Mouse (Mus musculus) adrenal gland, adult 2 months (tissue): ENCODE data around the gene Grsf1. TPM values are rescaled to one million over a fixed set of nuclear protein-coding genes. Genes with fewer than 3 reads are reported as not detected.

Experiments used
- DNase-seq: peaks from one replicate; pipeline ENCODE4 v3.0.0; 2021
- polyA plus RNA-seq: library from polyadenylated mRNA; depleted of rRNA; stranded (reverse); fragments of >200 nt; gene quantifications from 2 replicates; pipeline ENCODE4 v1.2.3, GENCODE M21; 2012
- total RNA-seq, 2 experiments: library from RNA; stranded (reverse); gene quantifications; 2 replicates each; pipeline ENCODE4 v1.2.3; 2021

Grsf1 gene
- total and polyA plus RNA-seq, 3 experiments: 118 to 142 (median 123) TPM

DNA sequence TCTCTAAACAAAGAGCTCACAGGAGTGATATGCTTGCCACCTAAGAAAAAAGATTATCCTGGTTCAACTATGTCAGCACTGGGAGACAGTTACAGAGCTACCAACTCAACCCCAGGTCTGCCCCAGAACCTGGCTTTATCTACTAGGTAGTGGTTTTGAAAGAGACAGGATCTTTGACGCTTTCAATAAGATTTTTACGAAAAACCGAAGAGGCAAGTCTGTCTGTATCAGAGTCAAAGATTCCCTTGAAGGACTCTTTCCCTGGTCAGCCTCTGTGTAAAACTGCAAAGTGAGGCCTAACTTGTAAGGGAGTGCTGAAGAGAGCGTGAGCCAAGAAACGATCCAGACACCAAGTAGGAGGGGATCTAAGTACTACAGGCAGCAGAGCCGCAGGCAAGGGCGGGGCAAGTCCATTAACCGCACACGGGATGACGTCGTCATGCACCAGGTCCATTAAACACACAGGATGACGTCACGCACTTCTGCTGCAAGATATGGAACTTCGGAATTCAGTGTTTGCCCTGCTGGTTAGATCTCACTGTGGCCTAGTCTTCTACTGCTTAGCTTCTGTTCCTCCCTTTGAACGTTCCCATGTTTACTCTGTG is 12.7 kb upstream of the Grsf1 start:
- DNase-seq: no peak

DNA sequence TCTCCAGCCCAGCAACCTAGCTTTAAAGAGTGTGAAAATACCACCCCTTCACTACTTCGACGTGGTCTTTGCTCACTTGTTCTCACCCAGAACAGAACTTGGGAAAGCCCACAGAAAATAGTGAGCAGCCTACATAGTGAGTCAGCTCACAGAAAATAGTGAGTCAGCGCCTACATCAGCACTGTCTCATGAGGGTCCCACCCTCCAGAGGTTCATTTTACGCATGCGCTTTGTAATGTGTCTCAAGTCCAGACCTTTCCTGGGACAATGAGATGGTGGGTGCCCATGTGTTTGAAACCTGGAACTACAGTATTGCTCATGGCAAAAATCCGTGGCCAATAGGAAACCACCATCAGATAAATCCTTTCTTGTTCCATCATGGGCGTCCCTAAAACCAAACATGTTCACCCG is 12.0 kb upstream of the Grsf1 start:
- no peak for DNase-seq

DNA sequence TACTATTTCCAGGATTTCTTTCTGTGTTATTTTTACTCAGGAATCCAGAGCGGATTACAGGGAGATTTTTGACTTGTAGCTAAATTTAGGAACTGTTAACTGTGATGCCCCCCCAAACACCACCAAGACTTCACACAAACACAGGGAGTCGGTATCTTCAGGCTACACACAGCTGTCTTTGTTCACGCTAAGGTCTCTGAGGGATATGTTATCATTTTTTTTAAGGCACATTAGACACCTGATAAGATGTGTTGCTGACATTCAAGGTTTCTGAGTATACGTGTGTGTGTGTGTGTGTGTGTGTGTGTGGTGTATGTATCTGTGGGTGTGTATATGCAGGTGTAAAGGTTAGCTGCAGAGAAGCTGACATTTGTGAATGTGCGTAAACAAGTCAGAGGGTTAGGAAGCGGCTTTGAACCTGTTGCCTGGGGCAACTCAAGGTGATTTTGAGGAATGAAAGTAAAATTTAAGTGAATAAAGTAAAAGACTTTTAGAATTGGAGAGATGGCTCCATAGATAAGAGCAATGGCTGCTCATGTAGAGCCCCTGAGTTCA is 9.9 kb upstream of the Grsf1 start:
- DNase-seq: no peak

DNA sequence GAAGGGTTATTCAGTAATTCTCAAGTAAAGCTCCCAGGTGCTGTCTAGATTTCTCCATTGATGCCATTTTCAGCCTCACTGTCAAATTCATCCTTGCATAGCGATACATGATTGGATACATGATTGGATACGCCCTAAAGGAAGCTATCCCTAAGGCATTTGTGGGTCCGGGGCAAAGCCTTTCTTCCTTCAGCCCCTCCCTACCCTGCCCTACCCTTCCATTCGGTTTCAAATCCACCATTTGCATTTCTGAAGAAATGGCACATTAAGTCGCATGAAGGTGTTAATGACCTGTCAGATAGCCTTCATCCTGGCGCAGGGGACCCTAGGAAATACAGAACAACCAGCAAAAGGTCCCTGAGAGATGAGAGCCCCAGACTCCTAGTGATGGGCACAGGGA is 9.3 kb upstream of the Grsf1 start:
- DNase-seq: no peak

DNA sequence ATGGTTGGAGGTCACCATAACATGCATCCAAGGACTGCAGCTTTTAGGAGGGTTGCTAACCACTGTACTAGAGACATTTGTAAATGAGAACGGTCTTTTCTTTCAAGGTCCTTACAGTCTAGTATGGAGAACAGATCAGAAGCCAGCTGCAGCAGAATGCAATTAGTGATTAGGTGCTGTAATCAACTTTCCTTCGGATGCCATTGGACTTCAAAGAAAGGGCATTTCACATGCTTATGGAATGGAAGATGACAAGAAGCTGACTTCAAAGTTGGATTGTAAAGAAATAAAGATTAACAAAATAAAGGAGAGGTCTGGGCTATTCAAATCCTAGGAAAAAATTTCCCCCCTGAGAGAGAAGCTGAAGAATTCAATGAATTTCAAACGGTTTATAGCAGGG is 8.3 kb upstream of the Grsf1 start:
- DNase-seq: no peak

DNA sequence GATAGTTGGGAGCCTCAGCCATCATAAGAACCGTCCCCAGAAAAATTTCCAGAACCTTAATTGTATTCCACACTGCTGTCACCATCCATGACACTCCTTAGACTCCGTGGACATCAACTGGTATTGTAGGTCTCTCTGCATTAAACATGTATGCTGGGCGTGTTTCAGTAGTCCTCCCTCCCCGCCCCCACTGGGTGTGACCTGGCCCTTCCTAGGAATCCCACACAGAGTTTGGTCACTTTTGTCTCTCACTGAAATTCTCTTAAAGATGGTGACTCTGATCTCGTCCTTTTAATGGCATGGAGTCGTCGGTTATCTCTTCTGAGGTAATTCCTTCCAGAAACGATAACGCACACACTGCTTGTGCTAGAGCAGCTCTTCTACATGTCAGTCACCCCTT is 7.7 kb upstream of the Grsf1 start:
- no peak for DNase-seq

DNA sequence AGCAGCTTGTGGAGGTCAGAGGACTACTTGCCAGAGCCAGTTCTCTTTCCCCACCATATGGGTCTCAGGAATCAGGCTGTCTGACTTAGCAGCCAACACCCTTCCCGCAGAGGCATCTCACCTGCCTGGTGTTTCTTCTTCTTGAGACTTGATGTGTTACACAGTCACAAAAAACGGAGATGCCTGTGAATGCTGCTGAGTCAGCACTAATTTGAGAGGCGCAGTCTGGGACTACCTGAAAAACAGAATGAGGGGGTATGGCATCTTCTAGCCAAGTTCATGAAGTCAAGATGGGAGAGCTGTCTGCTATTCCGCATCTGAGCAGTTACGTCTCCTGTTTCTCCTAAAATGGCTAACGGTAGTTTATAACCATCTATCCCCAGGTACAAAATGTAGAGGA is 4.6 kb upstream of the Grsf1 start:
- no peak for DNase-seq

DNA sequence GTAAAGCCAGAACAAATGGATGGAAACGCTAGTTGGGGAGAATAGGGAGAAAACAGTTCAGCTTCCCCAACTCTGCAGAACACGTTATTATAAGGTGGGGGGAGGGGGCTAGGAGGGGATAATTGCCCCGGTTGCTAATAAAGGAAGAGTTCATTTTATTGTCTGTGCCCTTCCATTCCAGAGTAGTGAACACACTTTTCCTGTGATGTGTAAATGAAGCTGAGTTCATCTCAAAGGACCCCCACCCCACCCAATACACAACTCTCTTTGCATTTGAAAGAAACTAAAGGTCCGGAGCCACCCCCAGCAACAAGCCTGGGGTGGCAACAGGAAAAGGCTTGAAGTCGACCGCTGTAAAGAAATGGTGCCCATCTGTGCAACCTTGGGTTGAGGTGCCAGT is 3.4 kb upstream of the Grsf1 start:
- DNase-seq: no peak

DNA sequence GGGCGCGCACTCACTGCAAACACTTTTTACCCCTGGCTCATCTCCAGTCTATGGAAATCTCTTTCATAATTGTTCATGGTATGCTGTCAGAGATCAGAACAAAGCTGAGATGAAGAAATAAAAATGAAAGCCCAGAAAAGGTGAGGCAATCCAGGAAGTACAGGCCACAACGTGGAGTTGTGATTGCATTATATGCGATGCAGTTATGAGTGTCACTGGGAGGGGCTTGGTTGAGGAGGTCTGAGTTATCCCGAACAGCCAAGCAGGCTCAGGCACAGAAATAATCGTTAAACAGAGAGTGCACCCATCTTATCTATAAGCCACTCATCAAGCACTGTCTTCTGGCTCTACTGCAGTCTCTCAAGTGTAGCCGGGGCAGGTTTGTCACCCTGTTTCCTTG is 3.0 kb upstream of the Grsf1 start:
- DNase-seq: no peak

DNA sequence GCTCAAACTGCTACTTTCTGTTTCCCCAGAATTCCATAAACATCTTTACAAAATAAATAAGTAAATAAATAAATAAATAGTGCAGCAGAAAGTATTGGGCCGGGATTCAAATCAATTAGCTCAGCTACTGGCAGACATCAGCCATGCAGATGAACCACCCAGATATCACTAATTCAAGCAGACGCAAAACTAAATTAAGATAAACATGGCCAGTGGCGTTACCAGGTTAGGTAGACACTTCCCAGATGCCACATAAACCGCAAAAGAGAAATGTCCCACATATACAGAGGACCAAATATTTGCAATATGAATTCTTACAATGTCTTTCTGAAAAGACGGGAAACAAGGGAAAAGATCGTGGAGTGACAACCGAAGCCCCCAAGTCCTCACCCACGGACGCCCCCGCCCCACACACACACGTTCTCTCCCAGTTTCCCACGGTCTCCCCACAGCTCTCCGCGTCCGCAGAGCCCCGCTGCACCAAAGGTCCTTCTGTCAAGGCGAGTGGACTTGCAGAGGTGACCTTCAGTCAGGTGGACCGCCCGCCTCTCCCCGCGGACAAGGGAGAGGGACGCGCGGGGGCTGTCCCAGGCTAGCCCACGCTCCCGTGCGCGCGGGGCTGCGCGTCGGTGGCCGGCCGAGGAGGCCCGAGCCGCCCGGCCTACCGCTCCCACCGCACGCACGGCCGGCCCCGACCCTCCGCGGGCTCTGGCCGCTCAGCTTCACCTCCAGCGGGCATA is 1.1 kb downstream of the Grsf1 start:
- no peak for DNase-seq

DNA sequence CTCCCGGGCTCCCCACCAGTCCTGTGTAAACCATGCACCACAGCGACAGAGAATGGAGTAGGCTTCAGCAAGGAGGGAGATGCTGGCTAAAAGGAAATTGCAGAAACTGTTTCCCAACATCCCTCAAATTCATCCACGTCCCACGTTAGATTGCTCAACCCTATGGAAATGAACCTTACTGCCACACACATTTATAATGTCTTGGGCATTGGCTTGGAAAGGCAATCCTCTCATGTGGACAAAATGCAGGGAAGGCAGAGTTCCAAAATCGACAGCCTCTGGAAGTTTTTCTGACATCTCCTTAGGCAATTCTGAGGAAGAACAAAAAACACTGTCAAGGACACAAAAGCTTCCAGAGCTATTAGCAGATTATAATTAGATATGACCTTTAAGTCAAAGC is 12.1 kb downstream of the Grsf1 start:
- DNase-seq: peak; percentile 20

DNA sequence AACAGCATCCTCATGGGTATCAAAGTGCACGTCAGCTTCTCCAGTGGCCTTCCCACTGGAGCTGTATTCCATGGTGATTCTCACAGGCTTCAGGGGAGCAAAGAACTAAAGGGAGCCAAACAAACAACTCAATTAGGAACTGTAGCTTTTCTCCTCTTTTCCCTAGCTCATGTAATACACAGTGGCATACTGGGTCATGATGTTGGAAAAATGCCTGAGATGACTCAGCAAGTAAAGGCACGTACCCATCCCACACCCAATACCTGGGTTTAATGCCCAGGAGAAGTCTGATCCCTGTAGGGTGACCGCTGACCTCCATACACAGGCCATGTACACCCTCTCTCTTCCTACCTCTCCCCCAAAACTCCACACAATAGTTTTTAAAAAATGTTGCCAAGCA is 12.8 kb downstream of the Grsf1 start:
- peak; percentile 42 for DNase-seq

DNA sequence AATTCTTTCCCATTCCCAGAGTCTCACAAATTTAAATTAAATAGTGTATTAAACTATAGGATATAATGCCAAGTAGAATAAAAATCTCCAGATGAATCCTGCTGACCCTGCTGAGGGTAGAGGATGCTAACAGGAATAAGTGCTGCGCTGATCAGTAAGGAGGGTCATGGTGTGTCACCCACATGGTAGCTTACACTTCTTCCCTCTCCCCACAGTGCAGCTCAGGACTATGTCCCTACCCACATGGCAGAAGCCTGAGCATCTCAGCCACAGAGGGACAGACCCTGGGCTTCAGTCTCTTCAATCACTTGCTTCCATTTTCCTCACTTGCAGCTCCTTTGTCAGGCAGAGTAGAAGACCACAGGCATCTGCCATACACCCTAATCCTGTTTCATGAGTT is 18.1 kb downstream of the Grsf1 start:
- no peak for DNase-seq

DNA sequence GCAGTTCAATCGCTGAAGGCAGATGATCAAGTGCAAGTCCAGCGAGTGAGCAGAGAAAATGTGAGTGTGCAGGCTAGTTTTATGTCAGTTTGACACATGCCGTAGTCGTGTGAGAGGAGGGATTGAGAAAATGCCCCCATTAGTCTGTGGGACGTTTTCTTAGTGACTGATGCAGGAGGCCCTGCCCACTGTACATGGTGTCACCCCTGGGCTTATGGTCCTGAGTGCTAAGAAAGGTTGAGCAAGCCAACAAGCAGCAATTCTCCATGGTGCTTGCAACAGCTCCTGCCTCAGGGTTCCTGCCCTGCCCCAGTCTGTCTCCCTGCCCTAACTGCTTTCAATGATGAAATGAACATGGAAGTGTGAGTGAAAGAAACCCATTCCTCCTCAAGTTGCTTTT is 23.4 kb downstream of the Grsf1 start:
- DNase-seq: no peak

DNA sequence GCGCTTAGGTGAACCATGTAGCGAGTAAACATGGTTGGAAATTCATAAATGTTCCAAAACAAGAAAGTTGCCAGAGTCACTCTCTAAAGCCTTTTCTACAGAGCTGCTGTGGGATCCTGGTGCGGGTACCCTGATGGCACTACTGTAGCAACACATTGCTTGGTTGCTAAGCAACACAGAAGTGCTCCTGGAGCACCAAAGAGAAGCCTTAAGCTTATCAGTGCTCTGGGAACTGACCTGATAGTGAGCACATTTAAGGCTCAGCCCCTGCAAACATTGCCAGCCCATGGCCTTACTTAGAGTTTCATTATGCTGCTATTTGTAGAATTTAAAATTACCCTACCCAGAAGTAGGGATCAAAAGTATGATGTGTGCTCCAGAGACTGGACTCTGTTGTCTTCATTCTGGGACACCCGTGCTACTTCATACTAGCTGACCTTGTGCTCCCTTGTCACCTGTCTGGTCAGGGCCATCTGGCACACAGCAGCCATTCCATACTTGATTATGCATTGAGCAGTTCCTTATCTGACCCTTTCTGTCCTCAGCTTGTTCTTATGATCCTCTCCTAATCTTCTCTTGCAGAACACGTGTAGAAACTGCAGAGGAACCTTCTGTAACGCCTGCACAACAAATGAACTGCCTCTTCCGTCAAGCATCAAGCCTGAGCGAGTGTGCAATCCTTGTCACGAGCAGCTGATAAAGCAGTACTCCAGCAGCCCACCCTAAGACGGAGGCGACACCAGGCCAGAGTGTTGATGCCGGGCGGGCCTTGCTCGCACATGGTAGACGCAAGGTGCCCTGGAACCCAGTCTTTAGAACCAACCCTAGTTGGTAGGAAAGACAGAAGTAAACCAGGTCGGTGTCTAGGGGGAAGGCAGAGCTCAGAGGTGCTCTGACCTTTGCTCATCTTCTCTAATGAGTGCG is 26.5 kb downstream of the Grsf1 start:
- DNase-seq: no peak

DNA sequence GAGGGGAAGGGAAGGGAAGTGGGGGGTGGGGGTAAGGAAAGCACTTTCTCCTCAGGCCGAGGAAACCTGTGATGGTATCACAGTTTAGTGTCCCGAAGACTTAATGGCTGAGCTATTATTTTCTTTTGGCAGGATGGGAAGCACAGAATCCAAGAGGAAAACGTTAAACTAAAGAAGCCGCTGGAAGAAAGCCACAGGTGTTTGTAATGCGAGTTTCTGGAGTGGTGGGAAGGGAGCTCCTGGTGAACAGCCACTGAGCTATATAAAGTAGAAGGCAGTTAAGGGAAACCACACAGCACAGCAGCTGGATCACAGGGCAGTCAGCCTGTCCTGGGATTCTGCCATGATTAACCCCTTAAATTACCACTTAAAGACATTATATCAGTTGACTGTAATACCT is 30.6 kb downstream of the Grsf1 start:
- no peak for DNase-seq

DNA sequence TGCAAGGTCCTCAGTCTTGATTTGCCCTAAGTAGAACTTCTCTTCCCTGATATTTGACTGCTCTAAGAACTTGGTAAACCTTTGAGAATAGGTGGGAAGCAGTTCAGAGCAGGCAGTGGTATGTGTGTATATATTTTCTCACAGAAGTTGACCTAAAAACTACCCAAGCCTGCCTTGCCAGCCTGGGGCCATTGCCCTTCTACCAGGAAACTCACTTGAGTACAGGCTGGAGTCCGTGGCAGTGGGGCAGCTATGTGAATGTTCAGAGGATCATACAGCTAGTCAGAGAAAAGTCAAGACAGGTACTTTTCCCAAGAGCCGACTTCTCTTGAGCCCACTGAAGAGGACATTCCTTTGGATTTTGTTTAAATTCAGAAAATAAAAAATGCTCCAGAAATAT is 31.1 kb downstream of the Grsf1 start:
- no peak for DNase-seq

DNA sequence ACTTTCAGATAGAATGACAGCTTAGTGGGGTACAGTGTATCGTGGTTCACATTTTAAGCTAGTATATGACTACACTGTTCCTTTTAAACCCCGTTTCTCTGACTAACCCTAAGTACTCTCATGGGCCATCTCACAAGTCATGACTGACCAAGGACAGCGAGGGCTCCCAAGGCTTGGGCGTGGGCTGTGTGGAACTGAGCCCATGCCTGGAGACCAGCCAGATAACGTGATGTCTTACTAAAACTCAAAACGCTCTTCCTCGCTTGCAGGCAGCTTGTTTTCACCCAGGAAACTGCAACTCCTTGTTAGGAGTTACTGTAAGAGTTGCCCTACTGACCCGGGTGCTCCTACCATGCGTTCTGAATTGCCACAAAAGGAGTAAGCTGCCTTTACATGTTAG is 32.5 kb downstream of the Grsf1 start:
- peak; percentile 91 for DNase-seq

DNA sequence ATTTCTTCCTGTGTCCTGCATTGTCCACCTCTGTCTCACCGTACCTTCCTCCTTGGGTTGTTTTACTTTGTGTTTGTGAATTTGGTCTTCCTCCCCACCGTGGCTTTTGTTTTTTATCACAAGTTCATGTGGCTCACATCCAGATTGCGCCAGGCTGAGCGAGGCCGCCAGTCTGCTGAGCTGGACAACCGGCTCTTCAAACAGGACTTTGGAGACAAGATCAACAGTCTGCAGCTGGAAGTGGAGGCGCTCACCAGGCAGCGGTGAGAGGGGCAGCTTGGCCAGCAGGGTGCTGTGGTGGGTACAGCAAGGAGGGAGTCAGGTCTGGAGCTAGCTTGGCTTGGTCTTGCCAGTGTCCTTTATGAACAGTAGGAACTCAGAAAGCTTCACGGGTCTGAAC is 33.2 kb downstream of the Grsf1 start:
- peak; percentile 78 for DNase-seq

DNA sequence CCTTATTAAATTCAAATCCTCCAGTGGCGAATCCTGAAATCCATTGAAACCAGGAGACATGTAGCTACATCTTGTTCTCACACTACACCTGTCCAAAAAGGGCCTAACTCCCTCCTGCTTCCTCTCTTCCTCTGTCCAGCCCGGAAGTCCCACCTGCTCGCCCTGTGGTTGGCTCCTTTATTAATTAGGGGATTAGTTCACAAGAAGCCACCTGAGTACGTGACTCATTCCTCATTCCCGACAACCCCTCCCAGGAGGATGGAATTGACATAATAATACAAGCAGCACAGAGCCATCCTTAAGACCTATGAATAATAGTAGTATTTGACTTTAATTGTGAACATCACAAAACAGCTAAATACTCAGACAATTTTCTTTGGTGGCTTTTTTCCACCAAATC is 41.9 kb downstream of the Grsf1 start:
- no peak for DNase-seq

DNA sequence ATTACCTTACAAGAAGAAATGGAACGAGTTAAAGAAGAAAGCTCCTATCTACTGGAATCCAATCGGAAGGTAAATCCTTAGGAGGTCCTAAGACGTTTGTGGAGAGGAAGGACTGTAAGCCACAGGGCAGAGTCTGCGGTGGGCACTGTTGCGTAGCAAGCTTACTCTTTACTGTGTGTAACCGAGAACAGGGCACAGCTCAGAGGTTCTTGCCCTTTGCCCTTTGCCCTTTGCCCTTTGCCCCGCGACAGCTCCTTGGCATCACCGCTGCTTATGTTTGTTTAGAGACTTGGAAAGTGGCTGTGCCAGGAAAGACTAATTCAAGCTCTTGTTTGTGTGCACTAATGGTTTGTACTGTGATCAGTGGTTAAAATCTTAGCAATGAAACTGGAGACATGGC is 43.5 kb downstream of the Grsf1 start:
- DNase-seq: no peak

DNA sequence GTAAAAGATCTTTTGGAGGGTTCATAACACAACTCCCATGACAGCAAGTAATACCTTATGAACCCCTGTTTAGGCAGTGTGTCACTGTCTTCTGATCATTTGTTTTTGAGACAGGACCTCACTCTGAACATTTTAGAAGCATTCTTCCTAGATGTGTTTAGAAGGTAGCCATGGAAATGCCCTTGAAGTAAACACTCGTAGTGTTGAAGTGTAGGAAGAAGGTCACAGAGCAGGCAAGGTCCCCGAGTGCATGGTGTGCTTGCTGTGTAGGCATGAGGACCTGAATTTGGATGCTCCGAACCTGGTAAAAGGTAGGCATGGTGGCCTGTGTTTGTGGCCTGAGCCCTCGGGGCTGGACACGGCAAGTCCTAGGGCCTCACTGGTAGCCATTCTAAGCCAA is 44.4 kb downstream of the Grsf1 start:
- no peak for DNase-seq

DNA sequence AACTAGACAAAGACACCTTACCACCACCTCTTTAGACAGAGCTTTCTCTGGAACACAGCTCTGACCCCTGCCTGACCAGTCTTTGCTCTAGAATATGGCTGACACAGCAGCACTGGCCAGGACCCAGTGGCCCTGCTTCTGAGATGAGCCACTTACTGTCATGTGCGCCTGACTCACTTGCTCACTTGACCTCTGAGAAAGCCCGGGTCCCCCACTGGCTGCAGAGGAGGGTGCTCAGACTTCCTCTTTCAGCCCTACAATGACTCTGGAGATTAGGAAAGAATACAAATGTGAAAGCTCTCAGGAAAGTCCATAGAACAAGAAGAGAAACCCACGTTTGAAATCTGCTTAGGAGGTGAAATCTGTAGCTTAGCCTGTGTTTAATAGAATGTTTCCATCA is 45.1 kb downstream of the Grsf1 start:
- DNase-seq: peak; percentile 87
